Mouse (Mus musculus) embryonic fibroblast, embryonic 13.5 days (primary cell): ENCODE results near the gene Car2. TPM values are rescaled to one million over a fixed set of nuclear protein-coding genes. Genes with fewer than 3 reads are reported as not detected.

Experiments used
- H3K27ac ChIP-seq: 2 replicates; pipeline ENCODE4 v1.5.1; 2012; ENCODE audit warnings: low read length, control low read depth, inconsistent platforms; ENCODE audit not compliant: insufficient read depth
- H3K4me1 ChIP-seq: 2 replicates; pipeline ENCODE4 v1.6.1; 2011; ENCODE audit warnings: low read length; ENCODE audit not compliant: control insufficient read depth, insufficient read depth
- H3K4me3 ChIP-seq: 2 replicates; pipeline ENCODE4 v1.5.1; 2011; ENCODE audit warnings: mild to moderate bottlenecking, control low read depth, low read length; ENCODE audit not compliant: insufficient read depth
- CTCF ChIP-seq: IDR thresholded peaks from 2 replicates; pipeline ENCODE4 v1.5.1; 2011; ENCODE audit warnings: mild to moderate bottlenecking, control low read depth, low read length, moderate library complexity, borderline replicate concordance; ENCODE audit not compliant: insufficient read depth
- POLR2A ChIP-seq: IDR thresholded peaks from 2 replicates; pipeline ENCODE4 v1.6.1; 2011; ENCODE audit warnings: low read depth, mild to moderate bottlenecking, control low read depth, low read length, moderate library complexity
- polyA plus RNA-seq: library from polyadenylated mRNA; stranded (reverse); fragments of >200 nt; gene quantifications from 2 replicates; pipeline ENCODE4 v1.2.4, GENCODE M21; 2011; ENCODE audit warnings: low read depth; ENCODE audit not compliant: missing spikeins, insufficient read length

The Car2 gene
- polyA plus RNA-seq, 1 experiment, result 0.83 TPM

GRCm38 (mm10) chr3:14948067-14948800 lies 62.2 kb downstream of the Car2 start:
- TF ChIP-seq POLR2A (no peak), CTCF (no peak)

GRCm38 (mm10) chr3:14950031-14950430 lies 64.0 kb downstream of the Car2 start:
- TF ChIP-seq CTCF, result no peak
- TF ChIP-seq POLR2A, result no peak
- peaks cover 6% of the 10 kb centered on the region for H3K4me1 ChIP-seq
- H3K4me3 ChIP-seq, result no peak overlapping the region

More at GRCm38 (mm10) chr3:14948067-14948800, 62.2 kb downstream of the Car2 start:
- Histone ChIP-seq H3K4me1 (peaks cover 6% of the 10 kb centered on the region), H3K27ac (no peak overlapping the region), H3K4me3 (no peak overlapping the region)

More at GRCm38 (mm10) chr3:14950031-14950430, 64.0 kb downstream of the Car2 start:
- no peak overlapping the region for H3K27ac ChIP-seq

Other genes starting within 250 kb of the Car2 start
- 15.9 and 16.8 TPM in 2 replicates for gene Car13, start 244.5 kb upstream of the Car2 start, polyA plus RNA-seq
- not detected in 2 replicates for gene Car1, start 77.9 kb upstream of the Car2 start, polyA plus RNA-seq
- 1.3 TPM in 1 of 2 replicates, not detected in the other for gene Car3, start 22.8 kb upstream of the Car2 start, polyA plus RNA-seq